Mouse (Mus musculus) splenic B cell, adult 2 months (primary cell): ENCODE results near the gene Akap13.

Experiments used
- DNase-seq: peaks from one replicate; pipeline ENCODE4 v3.0.0-alpha.2; 2011; ENCODE audit warnings: low read depth, low spot score
- H3K27me3 ChIP-seq: 2 replicates; pipeline ENCODE4 v1.6.1; 2012; ENCODE audit warnings: mild to moderate bottlenecking, low read length, moderate library complexity, mixed read lengths; ENCODE audit not compliant: control insufficient read depth, poor library complexity, insufficient read depth, severe bottlenecking
- H3K36me3 ChIP-seq: 2 replicates; pipeline ENCODE4 v1.6.1; 2012; ENCODE audit warnings: mild to moderate bottlenecking, low read length, moderate library complexity, mixed read lengths; ENCODE audit not compliant: control insufficient read depth, poor library complexity, insufficient read depth, severe bottlenecking

Akap13 gene

DNA sequence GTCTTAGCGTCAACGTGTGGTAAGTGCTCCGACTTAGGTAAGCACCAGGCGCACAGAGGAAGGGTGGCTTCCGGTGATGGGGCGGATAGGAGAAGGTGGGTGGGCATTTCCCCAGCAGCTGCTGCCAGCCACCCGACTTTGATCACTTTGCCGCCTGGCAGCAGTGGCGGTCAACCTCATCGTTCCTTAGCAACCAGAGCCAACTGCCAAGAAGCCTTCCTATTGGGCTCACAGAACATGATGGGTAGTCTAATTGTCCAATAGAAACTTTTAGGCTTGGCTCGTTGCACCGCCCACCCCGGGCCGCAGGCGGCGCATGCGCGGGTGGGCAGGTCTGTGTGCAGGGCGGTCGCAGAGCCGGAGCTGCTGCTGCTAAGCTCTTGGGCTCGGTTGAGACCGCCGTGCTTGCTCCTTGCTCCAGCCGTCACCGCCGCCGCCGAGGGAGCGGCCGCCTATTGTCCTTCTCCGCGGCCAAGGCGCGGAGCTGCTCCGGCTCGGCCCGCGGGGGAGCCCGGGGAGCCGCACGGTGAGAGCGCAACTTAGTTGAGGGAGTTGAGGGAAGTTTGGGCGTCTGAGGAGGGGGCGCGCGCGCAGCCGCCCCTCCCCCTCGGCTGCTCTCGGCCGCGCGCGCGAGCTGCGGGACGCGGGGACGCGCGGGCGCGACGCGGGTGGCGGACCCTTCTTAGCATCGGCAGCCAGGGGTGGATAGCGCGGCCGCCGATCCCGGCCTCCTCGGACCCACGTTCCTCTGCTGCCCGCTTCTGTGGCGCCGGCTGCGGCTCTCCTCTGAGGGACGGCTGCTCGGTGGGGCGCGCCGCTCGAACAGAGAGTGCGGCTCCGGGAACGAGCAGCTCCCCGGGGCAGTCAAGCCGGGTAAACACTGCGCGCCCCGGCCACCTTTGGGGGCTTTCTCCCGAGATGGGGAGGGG is at the start of gene Akap13:
TSS of gene Akap13 (plus strand) at position 312 of the 929 bp plus-strand sequence.
- Histone ChIP-seq H3K36me3 (no peaks in the 10 kb centered on the region), H3K27me3 (no peaks in the 10 kb centered on the region)
- DNase-seq: peak; percentile 98

GRCm38 (mm10) chr7:75410641-75411040 is 44.7 kb upstream of the Akap13 start:
- Histone ChIP-seq H3K27me3 (no peaks in the 10 kb centered on the region), H3K36me3 (no peaks in the 10 kb centered on the region)
- DNase-seq: no peak

DNA sequence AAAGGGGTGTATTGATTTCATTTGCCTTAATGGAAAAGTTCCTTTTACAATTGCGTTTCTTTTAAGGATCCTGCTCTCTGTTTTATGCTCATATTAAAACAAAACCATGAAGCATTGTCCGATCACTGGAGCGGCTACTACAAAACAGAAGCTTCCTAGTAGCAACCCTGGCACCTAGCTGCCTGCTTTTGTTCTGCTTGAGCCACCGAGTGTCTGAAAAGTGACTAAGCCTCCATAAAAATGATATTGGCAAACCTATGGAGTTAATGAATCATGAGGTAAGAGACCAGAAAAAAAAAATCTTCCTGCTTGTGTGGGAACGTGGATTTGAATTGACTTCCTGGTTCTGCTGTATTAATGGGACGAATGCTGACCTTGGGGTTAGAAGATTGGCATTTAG is 44.1 kb upstream of the Akap13 start:
- H3K36me3 ChIP-seq: no peaks in the 10 kb centered on the region
- H3K27me3 ChIP-seq: no peaks in the 10 kb centered on the region
- no peak for DNase-seq

- no peaks in the 10 kb centered on the region for H3K36me3 ChIP-seq
- no peak for DNase-seq
These were observed 43.3 kb upstream of the Akap13 start for GRCm38 (mm10) chr7:75412011-75412510.

DNA sequence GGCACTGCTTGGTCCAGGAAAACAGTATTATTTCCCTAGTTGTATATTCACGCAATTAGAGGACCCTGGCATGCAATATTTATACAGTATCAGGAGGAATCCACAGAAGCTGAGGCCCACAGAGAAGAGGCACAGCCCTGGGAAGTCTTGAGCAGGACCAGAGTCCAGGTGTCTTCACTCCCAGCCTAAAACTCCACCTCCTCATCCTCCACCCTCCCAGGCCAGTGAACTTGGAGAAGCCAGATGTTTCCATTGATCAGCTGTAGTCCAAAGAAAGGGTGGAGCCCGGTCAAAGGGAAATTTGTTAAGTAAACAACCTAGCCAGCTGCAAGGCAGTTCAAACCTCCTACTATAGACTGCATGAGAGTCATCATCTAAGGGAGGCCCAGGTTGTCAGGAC is 42.8 kb upstream of the Akap13 start:
- no peak for DNase-seq
- Histone ChIP-seq H3K27me3 (no peaks in the 10 kb centered on the region), H3K36me3 (no peaks in the 10 kb centered on the region)

More at GRCm38 (mm10) chr7:75412011-75412510, 43.3 kb upstream of the Akap13 start:
- no peaks in the 10 kb centered on the region for H3K27me3 ChIP-seq

DNA sequence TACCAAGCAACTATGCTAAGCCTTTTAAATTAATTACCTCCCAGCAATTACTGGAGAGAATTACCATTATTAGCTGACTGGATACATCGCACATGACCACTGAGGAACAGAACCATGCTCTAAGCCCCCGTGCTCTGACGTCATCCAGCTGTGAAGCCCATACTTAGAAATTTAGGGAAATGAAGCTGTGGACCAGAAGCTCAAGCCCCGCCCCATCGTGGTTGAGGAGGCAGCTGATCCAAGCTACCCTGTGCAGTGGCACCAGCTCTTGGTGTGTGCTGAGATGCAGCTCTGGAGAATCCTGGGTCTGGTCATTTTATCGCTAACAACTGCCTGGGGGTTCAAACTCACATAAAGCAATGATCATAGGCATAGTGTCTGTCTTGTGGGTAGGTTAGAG is 41.4 kb upstream of the Akap13 start:
- no peaks in the 10 kb centered on the region for H3K36me3 ChIP-seq
- DNase-seq: peak; percentile 77
- no peaks in the 10 kb centered on the region for H3K27me3 ChIP-seq

- H3K36me3 ChIP-seq: no peaks in the 10 kb centered on the region
- no peaks in the 10 kb centered on the region for H3K27me3 ChIP-seq
- DNase-seq: no peak
These were observed 41.0 kb upstream of the Akap13 start for GRCm38 (mm10) chr7:75414316-75414715.

DNA sequence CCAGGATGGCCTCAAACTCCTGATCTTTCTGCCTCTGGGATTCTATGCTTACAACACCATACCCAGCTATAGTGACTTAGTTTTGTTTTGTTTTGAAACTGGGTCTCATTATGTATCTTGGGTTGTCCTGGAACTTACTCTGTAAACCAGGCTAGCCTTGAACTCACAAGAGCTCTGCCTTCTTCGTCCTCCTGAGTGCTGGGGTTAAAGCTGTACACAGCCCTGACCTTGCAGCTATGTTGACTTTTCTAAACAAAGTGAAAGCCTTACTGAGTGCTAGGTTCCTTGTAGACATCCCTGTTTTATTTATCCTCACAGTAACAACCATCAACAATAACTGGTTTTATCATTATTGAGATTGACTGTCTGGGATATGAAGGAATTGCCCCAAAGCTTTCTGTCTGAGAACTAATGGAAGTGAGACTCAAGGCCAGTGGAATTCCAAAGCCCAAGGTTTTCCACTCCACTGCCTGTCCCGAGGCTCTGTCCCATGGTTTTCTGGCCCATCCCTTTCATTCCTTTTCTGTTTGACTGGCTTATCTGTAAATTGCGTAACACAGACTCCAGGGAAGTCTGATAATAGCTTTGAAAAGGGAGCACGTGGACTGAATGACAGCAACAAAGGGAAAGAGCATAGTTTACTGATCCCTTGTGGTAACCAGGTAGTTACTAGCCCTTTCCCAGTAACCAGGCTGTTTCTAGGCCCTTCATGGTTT is 40.0 kb upstream of the Akap13 start:
- H3K36me3 ChIP-seq: no peaks in the 10 kb centered on the region
- no peak for DNase-seq

DNA sequence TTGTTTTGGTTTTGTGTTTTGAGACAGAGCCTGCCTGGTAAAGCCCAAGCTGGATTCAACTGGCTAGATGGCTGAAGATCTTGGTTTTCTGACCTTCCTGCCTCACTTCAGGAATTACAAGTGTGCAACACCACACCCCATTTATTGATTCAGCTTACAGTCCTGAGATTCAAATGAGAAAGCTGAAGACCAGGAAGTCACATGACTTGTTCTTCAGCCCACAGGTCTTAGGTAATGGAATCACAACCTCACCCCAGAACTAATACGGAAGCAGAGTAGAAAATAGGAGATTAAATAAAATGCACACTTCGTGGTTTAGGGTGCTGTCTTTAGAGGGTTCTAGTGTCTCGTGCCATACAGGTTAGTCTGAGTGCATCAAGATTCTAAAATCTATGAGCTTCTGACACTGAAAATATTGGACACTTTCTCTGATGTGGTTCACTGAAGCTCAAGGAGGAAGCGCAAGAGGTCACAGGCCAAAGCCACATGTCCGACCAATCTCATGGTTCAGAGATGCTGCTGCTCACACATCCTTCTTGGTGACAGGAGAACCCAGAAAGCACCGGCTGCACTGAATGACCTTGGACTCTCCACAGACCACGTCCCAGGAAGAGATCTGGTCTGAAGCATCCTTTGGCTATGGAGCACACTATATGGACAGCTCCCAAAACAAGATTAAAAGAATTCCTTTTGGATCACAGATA is 39.3 kb upstream of the Akap13 start:
- no peaks in the 10 kb centered on the region for H3K27me3 ChIP-seq
- no peaks in the 10 kb centered on the region for H3K36me3 ChIP-seq
- DNase-seq: peak; percentile 55

More for the DNA sequence above, 40.0 kb upstream of the Akap13 start:
- H3K27me3 ChIP-seq: no peaks in the 10 kb centered on the region

DNA sequence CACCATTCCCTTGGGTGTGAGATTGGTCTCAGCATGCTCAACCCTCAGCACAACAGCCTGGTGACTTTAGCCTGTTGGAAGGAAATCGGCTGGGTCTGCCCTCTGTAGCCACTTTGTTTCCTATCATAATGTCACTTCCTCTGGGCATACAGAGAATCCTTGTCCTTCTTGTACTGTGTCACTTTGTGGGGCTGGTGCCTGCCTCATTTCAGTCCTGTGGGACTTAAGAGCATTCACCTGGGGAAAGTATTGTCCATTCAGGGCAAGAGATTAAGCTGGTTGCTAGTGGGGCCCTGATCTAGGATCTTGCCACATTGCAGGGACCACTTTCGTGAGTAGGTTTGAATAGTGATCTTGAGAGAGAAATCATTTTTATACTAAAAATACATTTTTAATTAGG is 34.4 kb upstream of the Akap13 start:
- no peaks in the 10 kb centered on the region for H3K36me3 ChIP-seq
- no peak for DNase-seq
- no peaks in the 10 kb centered on the region for H3K27me3 ChIP-seq

GRCm38 (mm10) chr7:75424121-75424520 is 31.2 kb upstream of the Akap13 start:
- Histone ChIP-seq H3K36me3 (no peaks in the 10 kb centered on the region), H3K27me3 (no peaks in the 10 kb centered on the region)
- DNase-seq: no peak

DNA sequence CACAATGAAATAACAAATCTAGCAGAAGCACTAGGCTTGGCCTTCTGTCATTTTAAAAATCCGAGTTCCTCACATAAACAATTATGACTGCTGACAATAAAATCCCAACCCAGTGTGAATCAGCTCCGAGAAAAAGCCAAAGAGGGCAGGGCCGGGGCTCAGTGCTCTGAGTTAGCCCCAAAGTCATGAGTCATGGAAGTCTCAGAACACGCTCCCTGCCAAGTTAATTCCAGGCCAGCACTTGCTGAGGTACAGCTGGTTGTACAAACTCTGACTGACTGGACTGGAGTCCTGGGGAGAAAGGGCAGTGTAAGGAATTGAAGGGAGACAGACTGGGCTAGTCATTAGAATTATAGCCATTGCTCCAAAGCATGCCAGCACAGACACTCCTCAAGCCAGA is 28.0 kb upstream of the Akap13 start:
- Histone ChIP-seq H3K27me3 (no peaks in the 10 kb centered on the region), H3K36me3 (no peaks in the 10 kb centered on the region)
- no peak for DNase-seq

GRCm38 (mm10) chr7:75428913-75429312 is 26.4 kb upstream of the Akap13 start:
- Histone ChIP-seq H3K27me3 (no peaks in the 10 kb centered on the region), H3K36me3 (no peaks in the 10 kb centered on the region)
- DNase-seq: no peak

GRCm38 (mm10) chr7:75430550-75430949 is 24.8 kb upstream of the Akap13 start:
- no peaks in the 10 kb centered on the region for H3K36me3 ChIP-seq
- no peaks in the 10 kb centered on the region for H3K27me3 ChIP-seq
- DNase-seq: no peak
